Mouse (Mus musculus) liver, embryonic 15.5 days (tissue): ENCODE data around the gene Ttn. TPM values are rescaled to one million over a fixed set of nuclear protein-coding genes. Genes with fewer than 3 reads are reported as not detected.

Experiments
- ATAC-seq: fragments of 200-750 bp; cut with Nextera tagmentation; 2 replicates; pipeline ENCODE4 v1.8.0; 2017; ENCODE audit warnings: moderate number of reproducible peaks, mild to moderate bottlenecking, moderate library complexity; ENCODE audit not compliant: insufficient read depth
- H3K27ac ChIP-seq: fragments of 300-500 bp; sonication (generic); replicated peaks from 2 replicates; pipeline ENCODE4 v1.5.1; 2015; ENCODE audit warnings: mild to moderate bottlenecking, inconsistent platforms
- H3K27me3 ChIP-seq: fragments of 300-500 bp; sonication (generic); 2 replicates; pipeline ENCODE4 v1.6.1; 2015; ENCODE audit warnings: mild to moderate bottlenecking, inconsistent platforms
- H3K36me3 ChIP-seq: fragments of 300-500 bp; sonication (generic); replicated peaks from 2 replicates; pipeline ENCODE4 v1.6.1; 2015; ENCODE audit warnings: moderate library complexity, mild to moderate bottlenecking, inconsistent platforms
- H3K4me1 ChIP-seq: fragments of 300-500 bp; sonication (generic); replicated peaks from 2 replicates; pipeline ENCODE4 v1.6.1; 2015; ENCODE audit warnings: inconsistent platforms
- H3K4me2 ChIP-seq: fragments of 300-500 bp; sonication (generic); 2 replicates; pipeline ENCODE4 v1.6.1; 2015; ENCODE audit warnings: moderate library complexity, mild to moderate bottlenecking, inconsistent platforms
- H3K4me3 ChIP-seq: fragments of 300-500 bp; sonication (generic); replicated peaks from 2 replicates; pipeline ENCODE4 v1.5.1; 2015; ENCODE audit warnings: mild to moderate bottlenecking, inconsistent platforms
- H3K9ac ChIP-seq: fragments of 300-500 bp; sonication (generic); 2 replicates; pipeline ENCODE4 v1.6.1; 2015; ENCODE audit warnings: moderate library complexity, mild to moderate bottlenecking, inconsistent platforms
- H3K9me3 ChIP-seq: fragments of 300-500 bp; sonication (generic); replicated peaks from 2 replicates; pipeline ENCODE4 v1.6.1; 2016; ENCODE audit warnings: inconsistent platforms
- WGBS: fragments of 180-500 bp; shearing (Covaris S2); methylation state at CpG from one replicate; pipeline ENCODE4 v1.1.7; 2015; ENCODE audit warnings: mixed read lengths; ENCODE audit not compliant: insufficient replicate concordance; 5-methylcytosine and 5-hydroxymethylcytosine counted together
- polyA plus RNA-seq: library from polyadenylated mRNA; unstranded; fragments of >200 nt; fragmentation: Nextera tagmentation; extraction: Ambion mirVana; gene quantifications from 2 replicates; pipeline ENCODE4 v1.2.1, GENCODE M21; 2015

Ttn gene
- polyA plus RNA-seq, 1 experiment from 2014 or later, result 6.5 TPM

DNA sequence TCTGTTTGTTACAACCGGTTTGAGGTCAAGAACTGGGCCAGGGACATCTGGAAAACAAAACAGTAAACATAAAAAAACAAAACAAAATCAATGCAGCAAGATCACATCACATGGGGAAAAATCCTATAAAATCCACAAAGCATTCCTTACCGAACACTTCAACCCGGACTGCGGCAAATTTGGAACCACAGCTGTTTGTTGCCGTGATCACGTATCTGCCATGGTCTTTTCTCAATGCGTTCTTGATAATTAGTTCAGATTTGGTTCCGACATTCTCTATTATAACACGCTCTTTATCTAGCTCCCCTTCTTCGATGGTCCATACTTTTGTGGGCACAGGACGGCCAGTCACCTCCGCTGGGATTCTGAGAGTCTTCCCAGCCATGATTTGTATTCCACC lies 198.2 kb downstream of the Ttn start:
- ATAC-seq, result no peak
- Histone ChIP-seq H3K9me3 (0 out of 2 replicates have a peak, but pooled peaks cover 3% of the 10 kb centered on the region), H3K9ac (no peak overlapping the region), H3K36me3 (no peaks in the 10 kb centered on the region), H3K27me3 (no peaks in the 10 kb centered on the region), H3K4me2 (no peak overlapping the region), H3K27ac (no peak overlapping the region), H3K4me1 (no peaks in the 10 kb centered on the region), H3K4me3 (no peak overlapping the region)
- 81% methylated on average over 12 of the region's 12 CpGs for WGBS

DNA sequence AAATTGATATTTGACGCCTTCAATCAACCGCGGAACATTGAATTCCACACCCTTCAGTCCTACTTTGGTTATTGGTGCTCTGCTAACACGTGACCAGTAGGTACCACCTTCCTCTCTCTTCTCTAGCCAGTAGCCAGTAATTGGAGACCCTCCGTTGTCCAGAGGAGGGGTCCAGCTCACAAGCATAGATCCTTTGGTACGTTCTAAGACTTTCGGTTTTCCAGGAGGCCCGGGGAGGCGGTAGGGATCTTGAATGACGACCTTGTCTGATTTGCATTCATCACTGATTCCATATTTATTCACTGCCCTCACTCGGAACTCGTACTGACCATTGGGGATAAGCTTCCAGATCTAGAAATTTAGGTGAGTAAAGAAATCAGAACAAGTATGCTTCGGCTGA lies 201.6 kb downstream of the Ttn start:
- WGBS, result 70% methylated on average over 13 of the region's 13 CpGs

DNA sequence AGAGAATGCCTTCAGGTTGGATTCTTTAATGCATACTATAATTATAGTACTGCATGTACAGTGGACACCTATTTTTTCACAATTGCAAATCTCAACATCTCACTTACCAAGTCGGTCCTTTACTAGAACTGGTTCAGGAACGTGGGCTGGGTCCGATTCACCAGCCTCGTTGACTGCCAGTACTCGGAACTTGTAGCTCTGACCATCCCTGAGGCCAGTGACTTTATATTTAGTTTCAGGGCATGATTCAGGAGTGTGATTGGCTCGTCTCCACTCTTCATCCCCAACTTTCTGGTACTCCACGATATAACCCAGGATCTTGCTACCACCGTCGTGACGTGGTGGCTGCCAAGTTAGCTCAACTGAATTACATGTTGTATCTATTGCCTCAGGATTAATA lies 212.5 kb downstream of the Ttn start:
- ATAC-seq, result no peak
- Histone ChIP-seq H3K9ac (no peak overlapping the region), H3K9me3 (no peaks in the 10 kb centered on the region), H3K36me3 (no peaks in the 10 kb centered on the region), H3K4me3 (no peak overlapping the region), H3K27ac (no peak overlapping the region), H3K4me1 (no peaks in the 10 kb centered on the region), H3K4me2 (no peak overlapping the region), H3K27me3 (no peaks in the 10 kb centered on the region)
- WGBS, result 78% methylated on average over 10 of the region's 10 CpGs

More for the DNA sequence above, 201.6 kb downstream of the Ttn start:
- Histone ChIP-seq H3K27me3 (no peaks in the 10 kb centered on the region), H3K36me3 (no peaks in the 10 kb centered on the region), H3K4me3 (no peak overlapping the region), H3K4me2 (no peak overlapping the region), H3K9ac (no peak overlapping the region), H3K27ac (no peak overlapping the region), H3K9me3 (0 out of 2 replicates have a peak, but pooled peaks cover 3% of the 10 kb centered on the region), H3K4me1 (no peaks in the 10 kb centered on the region)
- no peak for ATAC-seq

DNA sequence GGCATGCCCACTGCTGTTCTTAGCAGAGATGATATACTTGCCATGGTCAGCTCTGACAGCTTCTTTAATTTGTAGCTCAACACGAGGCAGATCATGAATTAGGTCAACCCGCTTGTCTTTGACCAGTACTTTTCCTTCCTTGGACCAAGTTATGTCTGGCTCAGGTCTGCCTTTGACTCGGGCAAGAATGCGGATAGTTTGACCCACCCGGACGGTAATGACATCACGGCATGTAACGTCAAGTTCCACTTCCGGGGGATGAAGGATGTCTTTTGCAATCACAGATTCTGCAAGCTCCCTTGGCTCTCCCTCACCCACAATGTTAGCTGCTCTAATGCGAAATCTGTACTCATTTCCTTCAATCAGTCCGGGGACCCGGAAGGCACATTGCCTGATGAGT lies 215.1 kb downstream of the Ttn start:
- no peaks in the 10 kb centered on the region for H3K27me3 ChIP-seq
- WGBS, result 78% methylated on average over 12 of the region's 12 CpGs
- no peak for ATAC-seq
- H3K4me3 ChIP-seq, result no peak overlapping the region
- H3K9ac ChIP-seq, result no peak overlapping the region
- no peaks in the 10 kb centered on the region for H3K9me3 ChIP-seq
- no peak overlapping the region for H3K4me2 ChIP-seq
- H3K27ac ChIP-seq, result no peak overlapping the region
- H3K36me3 ChIP-seq, result no peaks in the 10 kb centered on the region
- H3K4me1 ChIP-seq, result no peaks in the 10 kb centered on the region

DNA sequence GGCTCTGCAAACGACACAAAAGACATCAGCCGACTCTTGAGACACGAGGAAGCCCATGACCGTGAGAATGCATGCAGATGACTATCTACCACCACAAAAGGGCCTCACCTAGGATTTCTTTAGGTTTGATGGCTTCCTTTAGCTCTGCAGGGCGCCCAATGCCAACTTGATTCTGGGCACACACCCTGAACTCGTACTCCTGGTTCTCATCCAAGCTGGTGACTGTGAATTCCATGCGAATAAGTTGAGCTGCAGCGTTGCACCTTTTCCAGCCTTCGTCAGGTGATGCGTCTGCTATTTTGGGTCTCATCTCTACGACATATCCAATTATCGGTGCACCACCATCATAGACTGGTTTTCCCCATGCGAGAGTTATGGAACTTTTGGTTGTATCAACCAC lies 217.8 kb downstream of the Ttn start:
- ATAC-seq, result no peak
- no peak overlapping the region for H3K4me2 ChIP-seq
- no peaks in the 10 kb centered on the region for H3K9me3 ChIP-seq
- H3K27ac ChIP-seq, result no peak overlapping the region
- WGBS, result 70% methylated on average over 13 of the region's 13 CpGs
- no peak overlapping the region for H3K9ac ChIP-seq
- no peak overlapping the region for H3K4me3 ChIP-seq
- H3K36me3 ChIP-seq, result no peaks in the 10 kb centered on the region
- H3K4me1 ChIP-seq, result no peaks in the 10 kb centered on the region
- H3K27me3 ChIP-seq, result no peaks in the 10 kb centered on the region

DNA sequence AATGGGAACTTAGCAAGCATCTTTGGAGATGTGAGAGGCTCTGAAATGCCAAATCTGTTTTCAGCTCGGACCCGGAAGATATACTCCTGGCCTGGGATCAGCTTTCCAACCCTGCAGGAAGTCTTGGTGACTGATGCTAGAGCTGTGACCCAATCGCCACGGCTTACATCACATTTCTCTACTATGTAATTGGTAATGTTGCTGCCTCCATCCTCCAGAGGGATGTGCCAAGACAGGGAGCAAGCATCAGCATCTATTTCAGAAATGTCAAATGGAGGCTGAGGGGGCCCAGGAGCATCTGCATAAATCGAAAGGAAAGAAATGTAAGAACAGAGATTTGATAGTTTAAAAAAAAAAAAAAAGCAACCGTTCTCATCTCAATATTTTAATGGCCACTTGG lies 220.2 kb downstream of the Ttn start:
- no peak overlapping the region for H3K4me2 ChIP-seq
- no peaks in the 10 kb centered on the region for H3K27me3 ChIP-seq
- H3K9ac ChIP-seq, result no peak overlapping the region
- H3K4me1 ChIP-seq, result no peaks in the 10 kb centered on the region
- no peak overlapping the region for H3K4me3 ChIP-seq
- no peak for ATAC-seq
- H3K36me3 ChIP-seq, result no peaks in the 10 kb centered on the region
- H3K9me3 ChIP-seq, result peaks cover 7% of the 10 kb centered on the region; the same call in 1 of the 2 replicates
- H3K27ac ChIP-seq, result no peak overlapping the region
- 80% methylated on average over 6 of the region's 6 CpGs for WGBS

DNA sequence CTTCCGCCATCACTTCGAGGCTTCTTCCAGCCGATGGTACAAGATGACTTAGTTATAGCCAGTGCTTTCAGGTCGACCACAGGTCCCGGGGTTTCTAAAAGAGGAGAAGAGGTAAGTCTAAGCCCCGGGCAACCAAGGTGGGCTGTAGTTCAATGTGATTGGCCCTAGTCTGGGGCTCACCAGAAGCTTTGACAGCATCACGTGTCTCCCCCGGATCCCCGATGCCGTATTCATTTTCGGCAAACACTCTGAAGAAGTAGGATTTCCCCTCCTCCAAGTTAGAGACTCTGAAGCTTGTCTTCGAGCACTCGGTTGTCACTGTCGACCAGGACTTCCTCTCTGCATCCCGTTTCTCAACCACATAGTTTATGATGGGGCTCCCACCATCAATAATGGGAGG lies 225.9 kb downstream of the Ttn start:
- no peak for ATAC-seq
- Histone ChIP-seq H3K4me3 (no peak overlapping the region), H3K27me3 (no peaks in the 10 kb centered on the region), H3K9ac (no peak overlapping the region), H3K9me3 (peaks cover 7% of the 10 kb centered on the region), H3K4me1 (no peaks in the 10 kb centered on the region), H3K36me3 (no peaks in the 10 kb centered on the region), H3K4me2 (no peak overlapping the region), H3K27ac (no peak overlapping the region)
- 82% methylated on average over 15 of the region's 15 CpGs for WGBS

DNA sequence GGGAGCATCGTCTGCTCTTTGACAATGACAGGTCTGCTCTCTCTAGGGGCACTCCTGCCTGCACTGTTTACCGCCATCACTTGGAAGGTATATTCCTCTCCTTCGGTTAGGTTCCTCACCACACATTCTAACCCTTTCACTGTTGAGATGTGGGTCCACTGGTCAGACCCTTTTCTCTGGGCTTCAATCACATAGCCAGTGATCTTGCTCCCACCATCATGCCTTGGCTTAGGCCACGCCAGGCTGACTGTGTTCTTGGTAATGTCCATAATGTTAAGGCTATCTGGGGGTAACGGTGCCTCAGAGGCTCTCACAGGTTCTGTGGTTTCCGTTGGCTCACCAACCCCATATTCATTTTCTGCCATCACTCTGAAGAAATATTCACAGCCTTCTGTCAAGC lies 230.4 kb downstream of the Ttn start:
- H3K4me3 ChIP-seq, result no peak overlapping the region
- peaks cover 3% of the 10 kb centered on the region; the same call in 1 of the 2 replicates for H3K9me3 ChIP-seq
- H3K27ac ChIP-seq, result no peak overlapping the region
- H3K36me3 ChIP-seq, result no peaks in the 10 kb centered on the region
- WGBS, result 72% methylated on average over 6 of the region's 6 CpGs
- H3K27me3 ChIP-seq, result no peaks in the 10 kb centered on the region
- H3K4me1 ChIP-seq, result no peaks in the 10 kb centered on the region
- H3K9ac ChIP-seq, result no peak overlapping the region
- ATAC-seq, result no peak
- H3K4me2 ChIP-seq, result no peak overlapping the region

DNA sequence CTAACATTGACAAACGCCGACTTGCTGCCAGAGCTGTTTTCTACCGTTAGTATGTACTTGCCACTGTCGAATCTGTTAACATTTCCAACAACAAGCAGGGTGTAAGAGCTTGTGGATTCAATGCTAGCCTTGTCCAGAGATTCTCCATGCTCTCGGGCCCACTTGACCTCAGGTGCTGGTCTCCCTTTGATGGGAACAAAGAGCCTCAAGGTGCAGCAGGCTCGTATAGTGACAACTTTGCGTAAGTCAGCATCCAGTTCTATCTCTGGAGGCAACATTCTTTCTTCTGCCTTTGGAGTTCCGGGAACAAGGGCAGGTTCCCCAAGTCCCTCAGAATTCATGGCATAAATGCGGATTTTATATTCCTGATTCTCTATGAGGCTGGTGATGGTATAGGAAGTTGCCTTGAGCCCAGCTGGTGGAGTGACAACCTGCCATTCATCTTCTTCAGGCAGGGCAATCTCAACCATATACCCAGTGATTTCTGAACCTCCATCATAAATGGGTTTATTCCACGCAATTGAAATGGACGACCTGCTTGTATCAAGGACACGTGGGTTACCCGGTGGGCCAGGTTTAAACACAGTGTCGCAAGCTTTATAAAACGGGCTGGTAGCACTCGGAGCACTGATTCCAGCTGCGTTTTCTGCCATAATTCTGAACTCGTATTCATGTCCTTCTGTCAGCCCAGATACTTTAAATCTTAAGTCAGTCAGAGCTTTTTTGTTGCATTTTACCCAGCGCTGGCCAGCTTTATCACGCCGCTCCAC lies 232.8 kb downstream of the Ttn start:
- no peak overlapping the region for H3K27ac ChIP-seq
- no peak overlapping the region for H3K4me2 ChIP-seq
- H3K36me3 ChIP-seq, result no peaks in the 10 kb centered on the region
- peaks cover 7% of the 10 kb centered on the region; the same call in 1 of the 2 replicates for H3K9me3 ChIP-seq
- ATAC-seq, result no peak
- WGBS, result 82% methylated on average over 21 of the region's 21 CpGs
- no peaks in the 10 kb centered on the region for H3K4me1 ChIP-seq
- H3K9ac ChIP-seq, result no peak overlapping the region
- no peak overlapping the region for H3K4me3 ChIP-seq
- no peaks in the 10 kb centered on the region for H3K27me3 ChIP-seq

DNA sequence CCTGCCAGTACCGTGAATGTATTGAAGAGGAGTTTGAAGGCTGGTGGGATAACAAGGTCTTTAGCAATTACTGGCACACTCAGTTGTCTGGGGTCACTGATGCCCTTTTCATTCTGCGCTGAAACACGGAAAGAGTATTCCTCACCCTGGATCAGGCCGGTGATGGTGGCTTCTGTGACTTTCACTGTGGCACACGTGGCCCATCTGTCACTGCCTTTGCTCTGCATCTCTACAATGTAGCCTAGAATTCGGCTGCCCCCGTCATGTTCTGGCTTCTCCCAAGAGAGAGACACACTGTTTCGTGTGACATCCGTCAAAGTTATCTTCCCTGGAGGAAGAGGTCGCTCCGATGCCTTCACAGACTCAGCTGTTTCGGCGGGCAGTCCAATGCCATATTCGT lies 233.7 kb downstream of the Ttn start:
- 78% methylated on average over 14 of the region's 14 CpGs for WGBS
- H3K36me3 ChIP-seq, result no peaks in the 10 kb centered on the region
- H3K4me1 ChIP-seq, result no peaks in the 10 kb centered on the region

DNA sequence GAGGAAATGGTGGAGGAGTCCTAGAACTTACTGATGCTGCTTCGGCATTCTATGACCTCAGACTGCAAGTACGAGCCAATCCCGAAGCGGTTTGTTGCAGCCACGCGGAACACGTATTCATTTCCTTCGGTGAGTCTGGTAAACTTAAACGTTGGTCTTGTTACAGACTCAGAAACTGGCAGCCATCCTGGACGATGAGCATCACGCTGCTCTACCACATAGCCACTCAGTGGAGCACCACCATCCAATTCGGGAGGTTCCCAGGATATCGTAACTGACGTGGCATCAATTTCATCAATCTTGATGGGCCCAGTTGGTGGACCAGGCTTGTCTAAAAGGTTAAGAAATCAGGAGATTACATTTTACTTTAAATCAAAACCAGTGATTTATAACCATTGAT lies 262.7 kb downstream of the Ttn start:
- Histone ChIP-seq H3K9me3 (0 out of 2 replicates have a peak, but pooled peaks cover 4% of the 10 kb centered on the region), H3K4me2 (no peak overlapping the region), H3K4me3 (no peak overlapping the region), H3K27me3 (no peaks in the 10 kb centered on the region), H3K36me3 (no peaks in the 10 kb centered on the region), H3K4me1 (no peaks in the 10 kb centered on the region), H3K9ac (no peak overlapping the region), H3K27ac (no peak overlapping the region)
- ATAC-seq, result no peak
- WGBS, result 82% methylated on average over 14 of the region's 14 CpGs

More for the DNA sequence above, 233.7 kb downstream of the Ttn start:
- Histone ChIP-seq H3K4me3 (no peak overlapping the region), H3K9me3 (peaks cover 7% of the 10 kb centered on the region; the same call in 1 of the 2 replicates), H3K9ac (no peak overlapping the region), H3K4me2 (no peak overlapping the region), H3K27ac (no peak overlapping the region), H3K27me3 (no peaks in the 10 kb centered on the region)
- ATAC-seq, result no peak

DNA sequence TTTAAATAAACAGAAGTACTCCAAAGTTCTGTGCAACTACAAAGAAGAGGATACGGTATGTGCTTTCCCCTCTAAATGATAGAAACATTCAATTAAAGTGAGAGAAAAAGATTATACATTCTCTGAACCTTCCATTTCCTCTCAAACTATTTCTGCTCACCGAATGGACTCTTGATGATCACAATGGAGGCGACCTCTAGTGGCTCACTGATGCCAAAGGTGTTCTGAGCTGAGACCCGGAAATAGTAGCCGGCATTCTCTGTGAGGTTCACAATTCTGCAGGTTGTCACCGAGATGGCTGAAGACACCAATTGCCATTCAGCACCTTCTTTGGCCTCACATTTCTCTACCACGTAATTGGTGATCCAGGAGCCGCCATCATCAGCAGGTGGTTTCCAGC lies 267.4 kb downstream of the Ttn start:
- no peak for ATAC-seq
- H3K4me1 ChIP-seq, result no peaks in the 10 kb centered on the region
- 62% methylated on average over 8 of the region's 8 CpGs for WGBS

More for the DNA sequence above, 267.4 kb downstream of the Ttn start:
- H3K36me3 ChIP-seq, result 0 out of 2 replicates have a peak, but pooled peaks cover 2% of the 10 kb centered on the region
- H3K9me3 ChIP-seq, result peaks cover 4% of the 10 kb centered on the region; the same call in 1 of the 2 replicates
- H3K27ac ChIP-seq, result no peak overlapping the region
- H3K4me2 ChIP-seq, result no peak overlapping the region
- no peak overlapping the region for H3K4me3 ChIP-seq
- H3K27me3 ChIP-seq, result no peaks in the 10 kb centered on the region
- no peak overlapping the region for H3K9ac ChIP-seq
